Mouse (Mus musculus): ENCODE results near the gene Slc35a1.
"Not testable (repeated sequence)": the region's sequence is repeated elsewhere in the genome, so short reads cannot be mapped to it uniquely, and the experiment has no call there.

Slc35a1 gene

DNA sequence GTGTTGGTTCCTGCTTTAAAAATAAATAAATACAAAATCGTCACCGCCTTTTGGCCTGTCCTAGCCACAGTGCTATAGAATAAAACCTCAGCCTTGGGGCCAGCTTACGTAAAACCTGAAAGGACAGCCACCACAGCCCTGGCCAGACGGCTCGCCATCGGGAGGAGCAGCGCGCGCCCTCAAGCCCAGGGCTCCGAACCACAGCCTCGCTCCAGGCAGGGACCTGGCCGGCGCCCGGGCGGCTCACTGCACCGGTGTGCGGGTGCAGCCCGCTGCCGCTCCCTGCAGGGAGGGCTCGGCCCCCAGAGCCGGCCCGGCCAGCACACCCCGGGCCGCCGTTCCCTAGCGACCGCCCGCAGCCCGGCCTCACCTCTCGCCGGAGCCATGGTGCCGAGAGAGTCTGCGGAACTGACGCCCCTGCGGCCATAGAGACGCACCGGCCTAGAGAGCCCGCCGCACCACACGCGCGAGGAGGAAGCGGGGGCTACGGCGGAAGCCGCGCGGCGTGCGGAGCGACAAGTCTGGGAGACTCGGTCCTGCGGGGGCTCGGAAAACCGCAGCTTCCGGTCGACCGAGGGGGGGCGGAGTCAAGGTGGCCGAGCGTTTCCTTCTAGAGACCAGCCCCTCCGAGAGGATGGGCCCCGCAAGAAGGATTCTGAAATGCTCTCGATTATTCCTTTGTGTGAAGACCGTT, at the start of gene Slc35a1:
TSS of gene Slc35a1 (minus strand) at position 565 of the 694 bp plus-strand sequence.
- peak; percentile 89 for DNase-seq (ENCODE audit: low spot score)

DNA sequence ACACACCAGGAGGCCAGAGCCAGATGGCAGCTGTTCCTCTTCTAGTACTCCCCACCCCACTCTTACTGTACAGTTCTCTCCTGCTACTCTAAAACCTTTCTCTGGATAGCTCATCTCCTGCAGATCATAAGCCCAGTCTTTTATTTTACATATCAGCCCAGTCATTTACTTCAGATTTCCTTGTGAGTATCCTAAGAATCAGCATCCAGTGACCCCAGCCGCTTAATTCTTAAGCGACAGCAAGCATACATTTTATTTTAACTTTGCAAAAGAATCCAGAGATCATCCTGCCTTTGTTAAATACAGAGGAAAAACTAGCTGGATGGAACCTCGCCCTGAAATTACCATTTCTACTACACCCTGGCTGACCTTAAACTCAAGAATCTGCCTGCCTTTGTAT, 47.2 kb upstream of the Slc35a1 start:
- no peak for DNase-seq (ENCODE audit: low spot score)

DNA sequence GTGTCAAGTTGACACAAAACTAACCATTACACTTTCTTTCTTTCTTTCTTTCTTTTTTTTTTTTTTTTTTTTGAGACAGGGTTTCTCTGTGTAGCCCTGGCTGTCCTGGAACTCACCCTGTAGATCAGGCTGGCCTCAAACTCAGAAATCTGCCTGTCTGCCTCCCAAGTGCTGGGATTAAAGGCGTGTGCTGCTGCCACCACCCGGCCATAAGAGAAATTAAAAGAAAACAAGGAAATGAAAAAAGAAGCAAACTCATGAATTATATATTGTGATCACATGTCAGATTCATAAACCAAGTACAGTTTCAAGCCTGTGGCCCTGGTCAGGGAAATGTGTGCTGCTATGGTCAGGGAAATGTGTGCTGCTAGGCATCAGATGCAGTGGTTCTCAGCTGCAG, 46.2 kb upstream of the Slc35a1 start:
- not testable (repeated sequence) for DNase-seq (ENCODE audit: low spot score)

DNA sequence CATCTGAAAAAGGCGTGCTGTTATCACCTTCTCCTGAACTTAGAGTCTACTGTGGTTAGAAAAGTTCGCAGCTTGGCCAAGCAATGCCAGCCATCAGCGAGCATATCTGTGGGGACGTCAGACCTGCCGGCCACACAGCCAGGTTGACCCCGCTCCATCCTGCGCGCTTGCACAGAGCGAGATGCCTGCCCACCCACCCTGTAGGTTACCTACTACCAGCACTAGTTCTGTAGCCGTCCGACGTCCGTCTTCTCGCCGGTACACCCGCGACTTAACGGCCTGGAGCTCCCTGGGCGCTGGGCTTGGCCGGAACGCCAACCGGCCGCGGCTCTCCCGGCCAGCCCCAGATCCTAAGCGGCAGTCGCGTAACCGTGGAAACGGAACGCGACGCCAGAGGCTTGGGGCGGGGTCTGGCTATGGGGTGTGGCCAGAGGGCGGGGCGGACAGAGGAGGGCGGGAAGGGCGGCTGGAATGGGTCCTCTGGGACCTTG, 42.7 kb upstream of the Slc35a1 start, which contains the start of gene Cfap206:
TSS of gene Cfap206 (minus strand) at position 356 of the 491 bp plus-strand sequence.
- DNase-seq (ENCODE audit: low spot score): peak; percentile 62

DNA sequence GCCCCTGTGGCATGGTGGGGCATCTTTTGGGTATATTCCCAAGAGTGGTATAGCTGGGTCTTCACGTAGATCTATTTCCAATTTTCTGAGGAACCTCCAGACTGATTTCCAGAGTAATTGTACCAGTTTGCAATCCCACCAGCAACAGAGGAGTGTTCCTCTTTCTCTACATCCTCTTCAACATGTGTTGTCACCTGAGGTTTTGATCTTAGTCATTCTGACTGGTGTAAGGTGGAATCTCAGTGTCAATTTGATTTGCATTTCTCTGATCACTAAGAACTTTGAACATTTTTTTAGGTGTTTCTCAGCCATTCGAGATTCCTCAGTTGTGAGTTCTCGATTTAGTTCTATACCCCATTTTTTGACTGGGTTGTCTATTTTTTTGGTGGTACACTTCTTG, 38.5 kb upstream of the Slc35a1 start:
- not testable (repeated sequence) for DNase-seq (ENCODE audit: low spot score)

DNA sequence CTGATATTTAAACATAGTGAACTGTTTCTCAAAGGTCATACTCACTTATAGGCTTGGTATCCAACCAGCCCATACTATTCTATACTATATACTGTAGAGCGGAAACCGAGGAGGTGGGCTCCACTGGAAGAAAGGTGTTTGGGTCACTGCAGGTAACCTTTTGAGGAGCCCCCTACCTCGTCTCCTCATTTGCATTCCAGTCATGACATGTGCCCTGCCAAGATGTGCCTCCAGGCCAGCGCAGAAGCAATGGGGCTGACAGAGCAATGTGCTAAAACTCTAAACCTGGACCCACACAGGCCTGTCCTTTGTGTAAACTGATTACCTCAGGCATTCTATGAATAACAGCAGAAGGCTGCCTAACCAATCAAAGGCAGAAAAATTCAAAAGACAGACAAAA, 37.1 kb upstream of the Slc35a1 start:
- no peak for DNase-seq (ENCODE audit: low spot score)

DNA sequence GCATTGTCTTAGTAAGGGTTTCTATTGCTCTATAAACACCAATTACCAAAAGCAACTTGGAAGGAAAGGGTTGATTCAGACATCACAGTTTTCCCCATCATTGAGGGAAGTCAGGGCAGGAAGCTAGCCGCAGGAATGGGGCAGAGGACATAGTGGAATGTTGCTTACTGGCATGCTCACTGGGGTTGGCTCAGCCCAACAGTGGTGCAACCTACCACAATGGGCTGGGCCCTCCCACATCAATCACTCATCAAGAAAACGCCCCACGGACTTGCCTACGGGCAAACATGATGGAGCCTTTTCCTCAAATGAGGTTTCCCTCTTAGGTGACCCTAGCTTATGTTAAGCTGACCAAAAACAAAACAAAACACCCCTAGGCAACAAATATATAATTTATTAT, 35.9 kb upstream of the Slc35a1 start:
- no peak for DNase-seq (ENCODE audit: low spot score)

DNA sequence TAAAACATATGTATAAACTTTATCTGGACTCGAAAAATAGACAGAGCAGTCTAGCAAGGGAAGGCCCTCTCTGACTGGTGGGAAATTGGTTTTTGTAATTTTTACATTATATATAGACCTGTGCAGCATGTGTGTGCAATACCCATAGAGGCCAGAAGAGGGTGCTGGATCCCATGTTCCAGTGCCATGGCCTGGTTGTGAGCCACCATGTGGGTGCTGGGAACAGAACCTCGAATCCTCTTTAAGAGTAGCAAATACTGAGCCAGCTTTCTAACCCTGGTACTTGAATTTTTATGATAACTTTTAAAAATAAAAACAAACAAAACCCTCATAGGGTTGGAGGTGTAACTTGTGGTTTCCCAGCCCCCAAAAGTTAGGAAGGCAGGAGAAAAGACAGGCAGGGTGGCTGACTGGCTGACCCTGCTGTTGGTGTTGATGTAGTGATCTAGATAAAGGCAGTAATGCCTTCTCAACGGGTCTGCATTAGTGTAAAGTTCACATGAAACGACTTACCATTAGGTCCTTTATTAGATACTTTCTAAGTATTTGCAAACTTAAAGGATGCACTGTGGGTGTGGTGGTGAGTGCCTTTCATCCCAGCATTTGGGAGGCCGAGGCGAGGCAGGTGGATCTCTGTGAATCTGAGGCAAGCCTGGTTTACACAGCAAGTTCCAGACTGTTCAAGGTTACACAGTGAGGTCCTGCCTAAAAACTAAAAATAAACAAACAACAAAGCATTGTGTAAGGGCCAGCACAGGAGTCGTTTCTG, 33.1 kb upstream of the Slc35a1 start:
- DNase-seq (ENCODE audit: low spot score): no peak

DNA sequence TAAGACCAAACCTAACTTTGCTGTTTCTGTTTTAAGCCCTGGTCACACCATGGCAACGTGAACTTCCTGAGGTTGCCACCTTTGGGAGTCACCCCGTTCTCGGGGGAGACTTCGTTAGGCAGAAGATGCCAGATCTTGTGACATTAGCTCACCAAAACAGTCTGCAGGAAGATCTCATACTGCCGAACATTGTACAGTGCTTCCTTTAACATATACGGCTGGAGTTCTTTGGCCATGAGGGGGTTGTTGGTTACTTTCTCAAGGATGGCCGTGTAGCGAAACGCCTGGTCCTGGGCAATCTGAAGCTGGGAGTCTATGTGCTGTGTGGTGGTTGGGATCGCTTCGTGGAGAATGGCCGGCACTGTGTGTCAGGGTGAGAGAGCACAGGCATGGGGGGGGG, 32.2 kb upstream of the Slc35a1 start:
- no peak for DNase-seq (ENCODE audit: low spot score)

DNA sequence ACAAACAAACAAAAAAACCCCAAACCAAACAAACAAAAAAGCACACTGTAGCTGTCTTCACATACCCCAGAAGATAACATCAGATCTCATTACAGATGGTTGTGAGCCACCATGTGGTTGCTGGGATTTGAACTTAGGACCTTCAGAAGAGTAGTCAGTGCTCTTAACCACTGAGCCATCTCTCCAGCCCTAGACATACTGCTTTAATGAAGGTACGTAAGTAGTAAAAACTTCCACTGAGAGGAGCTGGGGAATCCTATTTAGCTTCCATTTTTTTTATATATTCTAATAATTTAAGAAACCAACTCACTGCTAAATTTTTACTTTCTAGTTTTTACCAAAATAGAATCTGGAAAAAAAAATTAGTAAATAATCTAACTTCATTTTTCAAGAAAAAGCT, 27.8 kb upstream of the Slc35a1 start:
- DNase-seq (ENCODE audit: low spot score): no peak

DNA sequence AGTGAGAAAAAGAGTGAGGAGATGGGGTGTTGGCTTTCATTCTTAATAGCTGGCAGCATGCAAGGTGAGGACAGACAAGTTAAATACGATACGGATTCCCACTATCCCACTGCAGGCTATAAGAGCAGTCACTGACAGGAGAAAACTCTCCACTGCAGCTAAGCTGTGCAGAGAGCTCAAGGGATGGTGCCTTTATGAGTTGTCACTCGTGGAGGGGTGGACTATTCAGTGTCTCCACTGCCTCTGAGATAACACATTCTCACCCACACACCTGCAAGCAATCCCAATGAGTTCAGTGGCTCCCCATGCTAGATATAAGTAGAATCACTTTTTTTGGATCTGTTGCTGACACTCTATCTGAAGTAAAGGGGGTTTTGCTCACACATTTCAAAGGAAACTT, 20.9 kb upstream of the Slc35a1 start:
- DNase-seq (ENCODE audit: low spot score): no peak

DNA sequence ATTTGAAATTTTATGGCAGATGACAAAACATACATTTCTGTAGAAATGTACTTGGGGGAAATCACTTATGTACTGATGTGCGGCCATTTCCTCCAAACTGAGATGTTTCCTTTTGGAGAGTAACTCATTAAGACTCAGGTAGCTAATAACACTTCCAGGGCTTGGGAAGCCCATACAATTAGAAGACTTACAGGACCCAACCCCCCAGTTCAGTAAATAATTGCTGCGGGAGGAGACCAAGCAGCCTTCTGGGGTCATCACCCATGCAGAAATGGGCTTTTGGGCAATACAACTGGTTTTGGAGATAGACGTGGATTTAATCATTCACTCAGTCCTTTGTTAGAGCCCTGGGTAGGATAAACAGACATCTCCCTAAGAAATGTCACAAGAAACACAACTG, 20.0 kb upstream of the Slc35a1 start:
- DNase-seq (ENCODE audit: low spot score): no peak

DNA sequence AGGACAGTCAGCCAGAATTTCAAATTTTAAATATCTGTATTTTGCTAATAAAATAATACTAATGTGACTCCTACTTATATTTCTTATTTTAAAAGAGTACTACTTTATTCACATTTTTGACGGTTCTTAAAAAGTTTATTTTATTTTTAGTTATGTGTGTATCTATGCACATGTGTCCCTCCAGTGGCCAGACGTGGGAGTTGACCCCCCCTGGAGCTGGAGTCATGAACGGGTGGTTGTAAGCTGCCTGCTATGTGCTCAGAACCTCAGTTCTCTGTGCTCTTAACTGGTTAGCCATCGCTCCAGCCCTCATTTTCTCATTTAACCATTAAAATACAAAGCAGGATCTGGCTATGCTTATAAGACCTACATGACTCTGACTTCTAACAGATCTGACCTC, 15.8 kb upstream of the Slc35a1 start:
- no peak for DNase-seq (ENCODE audit: low spot score)

DNA sequence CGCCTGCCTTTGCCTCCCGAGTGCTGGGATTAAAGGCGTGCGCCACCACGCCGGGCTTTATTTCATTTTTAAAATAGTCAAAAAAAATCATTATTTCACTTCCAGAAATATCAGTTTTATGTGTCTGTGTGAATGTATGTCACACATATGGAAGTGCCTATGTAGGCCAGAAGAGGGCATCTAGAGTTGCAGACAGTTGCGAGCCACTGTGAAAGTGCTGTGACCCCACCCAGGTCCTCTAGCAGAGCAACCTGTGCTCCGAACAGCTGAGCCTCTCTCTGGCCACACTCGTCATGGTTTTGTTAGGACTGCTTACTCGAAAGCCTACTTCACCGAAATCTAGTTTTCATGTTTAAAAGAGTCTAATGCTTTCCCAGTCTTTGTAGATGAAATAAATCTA, 15.0 kb upstream of the Slc35a1 start:
- no peak for DNase-seq (ENCODE audit: low spot score)

DNA sequence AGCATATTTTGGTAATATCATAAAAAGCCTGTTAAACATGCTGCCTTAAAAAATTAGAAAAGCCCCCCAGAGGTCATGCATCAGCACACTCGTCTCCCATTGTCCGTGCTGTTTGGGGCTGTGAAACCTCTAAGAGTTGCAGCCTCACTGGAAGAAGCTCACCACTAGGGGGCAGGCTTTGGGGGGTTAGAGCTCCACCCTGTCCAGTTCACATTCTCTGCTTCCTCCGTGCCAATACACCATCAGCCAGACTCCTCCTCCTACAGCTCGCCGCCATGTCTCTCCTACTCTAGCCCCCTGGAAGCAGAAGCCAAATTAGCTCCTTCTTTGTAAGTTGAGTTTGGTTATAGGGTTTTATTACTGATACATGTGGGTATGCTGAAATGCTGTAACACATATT, 14.3 kb upstream of the Slc35a1 start:
- DNase-seq (ENCODE audit: low spot score): peak; percentile 59

DNA sequence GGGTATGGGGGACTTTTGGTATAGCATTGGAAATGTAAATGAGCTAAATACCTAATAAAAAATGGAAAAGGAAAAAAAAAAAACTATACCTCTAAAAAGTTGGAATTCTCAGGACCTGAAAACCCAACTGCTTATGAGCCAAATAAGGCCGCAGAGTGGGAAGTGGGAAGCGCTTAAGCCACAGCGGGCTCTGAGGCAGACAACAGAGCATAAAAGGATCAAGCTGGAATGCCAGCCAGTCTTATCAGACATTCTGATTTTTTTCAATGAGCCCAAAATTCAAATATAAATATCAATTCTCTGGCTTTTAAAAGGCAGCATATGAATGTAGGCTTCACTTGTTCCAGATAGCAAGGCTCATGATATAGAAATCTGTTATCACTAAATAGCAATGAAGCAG, 783 bp upstream of the Slc35a1 start:
- no peak for DNase-seq (ENCODE audit: low spot score)

DNA sequence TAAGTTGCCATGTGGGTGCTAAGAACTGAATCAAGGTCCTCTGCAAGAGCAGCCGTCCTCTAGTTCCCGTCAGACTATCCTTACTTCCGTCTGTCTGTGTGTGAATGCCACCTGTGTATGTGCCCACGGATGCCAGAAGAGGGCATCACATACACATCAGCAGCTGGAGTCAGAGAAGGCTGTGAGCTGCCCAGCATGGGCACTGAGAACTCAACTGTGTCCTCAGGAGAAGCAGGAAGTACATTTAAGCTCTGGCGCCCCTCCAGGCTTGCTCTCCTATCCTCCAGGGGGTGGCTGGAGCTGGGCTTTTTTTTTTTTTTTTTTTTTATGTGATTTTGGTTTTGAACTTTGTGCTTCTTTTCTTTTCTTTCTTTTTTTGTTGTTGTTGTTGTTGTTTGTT, 6.7 kb downstream of the Slc35a1 start:
- no peak for DNase-seq (ENCODE audit: low spot score)

DNA sequence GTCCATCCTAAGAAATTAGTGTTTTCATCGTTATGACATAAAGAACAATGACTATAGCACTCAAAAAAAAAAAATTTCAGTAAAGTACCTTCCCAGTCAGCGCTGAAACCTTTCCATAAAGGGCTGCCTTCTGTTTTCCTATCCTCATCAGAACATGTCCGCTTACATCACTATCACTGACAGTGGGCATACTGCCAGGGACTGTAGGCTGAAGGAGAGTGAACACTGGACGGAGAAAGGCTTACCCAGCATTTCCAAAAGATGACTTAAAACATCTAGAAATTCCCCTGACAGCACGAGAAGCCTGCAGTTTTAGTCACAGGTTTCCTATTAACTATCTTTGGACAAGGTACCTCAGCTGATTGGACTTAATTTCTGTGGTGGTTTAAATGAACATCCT, 13.5 kb downstream of the Slc35a1 start:
- DNase-seq (ENCODE audit: low spot score): no peak

DNA sequence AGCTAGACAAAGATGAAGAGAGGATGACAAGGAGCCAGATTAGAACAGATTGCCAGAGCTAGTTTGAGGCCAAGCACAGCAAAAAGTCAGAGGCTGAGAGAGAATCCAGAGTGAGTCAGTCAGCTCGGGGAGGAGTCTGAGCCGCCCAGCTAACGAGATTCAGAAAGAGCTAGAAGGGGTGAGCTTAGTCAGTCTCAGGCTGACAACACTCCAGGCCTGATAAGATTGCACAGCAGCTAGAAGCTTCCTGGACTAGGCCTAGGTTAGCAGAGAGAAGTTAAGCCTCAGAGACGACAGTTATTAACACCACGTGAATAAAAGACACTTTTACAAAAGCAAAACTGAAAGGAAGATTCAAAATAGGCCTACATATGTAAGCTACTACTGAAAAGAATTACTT, 19.3 kb downstream of the Slc35a1 start:
- no peak for DNase-seq (ENCODE audit: low spot score)

DNA sequence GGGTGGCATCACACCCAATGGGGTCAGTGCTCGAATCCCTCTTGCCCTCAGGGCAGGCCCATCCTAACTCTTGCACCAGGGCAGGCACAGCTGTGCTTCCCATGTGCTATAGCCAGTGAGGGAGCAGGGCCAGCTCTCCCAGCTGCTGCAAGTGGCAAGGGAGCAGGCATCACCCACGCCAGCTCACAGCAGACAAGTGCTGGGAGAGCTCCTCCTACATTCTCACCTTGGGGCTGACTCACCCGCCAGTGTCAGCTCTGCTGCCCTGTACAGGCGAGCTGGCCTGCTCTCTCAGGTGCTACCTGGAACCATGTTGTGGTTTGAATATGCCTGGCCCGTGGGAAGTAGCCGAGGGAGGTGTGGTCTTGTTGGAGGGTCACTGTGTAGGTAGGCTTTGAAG, 25.3 kb downstream of the Slc35a1 start:
- DNase-seq (ENCODE audit: low spot score): no peak

DNA sequence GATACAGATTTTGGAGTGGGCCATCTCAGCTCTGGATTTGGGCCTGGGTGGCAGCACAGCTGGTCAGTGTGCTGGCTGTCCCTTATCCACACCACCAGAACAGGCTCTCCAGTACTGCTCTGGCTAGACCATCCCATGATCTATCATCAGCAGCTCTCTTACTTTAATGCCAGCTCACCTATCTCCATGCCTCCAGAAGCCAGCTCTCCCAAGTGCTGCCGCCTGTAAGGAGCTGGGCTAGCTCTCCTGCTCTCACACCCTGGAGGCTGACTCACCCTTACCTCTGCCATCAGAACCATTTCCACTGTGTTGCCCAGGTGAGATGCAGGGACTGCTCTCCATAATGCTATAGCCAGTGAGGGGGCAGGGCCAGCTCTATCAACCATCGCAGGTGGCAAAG, 25.7 kb downstream of the Slc35a1 start:
- no peak for DNase-seq (ENCODE audit: low spot score)

DNA sequence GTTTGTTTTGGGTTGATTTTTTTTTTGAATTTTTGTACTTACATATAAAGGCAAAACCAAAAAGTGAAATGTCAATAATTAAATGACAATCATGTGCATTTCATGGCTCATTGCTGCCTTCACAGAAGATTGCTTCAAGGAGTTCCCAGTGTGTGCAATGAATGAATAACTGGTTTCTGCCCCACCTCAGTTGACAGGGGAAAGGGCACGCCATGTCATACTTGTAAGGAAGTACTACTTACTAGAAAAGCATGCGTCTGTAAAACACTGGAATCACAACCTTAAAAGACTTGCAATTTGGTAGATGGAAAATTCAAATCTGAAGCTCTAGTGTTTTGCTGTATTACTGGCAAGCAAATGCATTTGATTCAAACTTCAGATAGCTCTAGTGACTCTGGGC, 28.2 kb downstream of the Slc35a1 start:
- no peak for DNase-seq (ENCODE audit: low spot score)

DNA sequence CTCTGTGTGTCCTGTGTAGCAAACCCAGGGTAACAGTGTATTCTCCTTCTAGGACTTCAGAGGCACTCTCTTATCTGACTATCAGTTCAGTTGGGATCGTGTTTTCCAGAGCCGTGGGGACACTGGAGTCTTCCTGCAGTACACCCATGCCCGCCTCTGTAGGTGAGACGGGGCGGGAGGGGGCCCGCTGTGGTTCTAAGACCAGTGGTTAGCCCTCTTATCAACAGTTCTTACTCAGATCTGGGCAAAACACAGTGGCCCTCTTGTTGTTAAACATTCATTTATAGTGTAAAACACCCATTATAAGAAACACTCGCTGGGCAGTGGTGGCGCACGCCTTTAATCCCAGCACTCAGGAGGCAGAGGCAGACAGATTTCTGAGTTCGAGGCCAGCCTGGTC, 31.1 kb downstream of the Slc35a1 start:
- DNase-seq (ENCODE audit: low spot score): no peak

DNA sequence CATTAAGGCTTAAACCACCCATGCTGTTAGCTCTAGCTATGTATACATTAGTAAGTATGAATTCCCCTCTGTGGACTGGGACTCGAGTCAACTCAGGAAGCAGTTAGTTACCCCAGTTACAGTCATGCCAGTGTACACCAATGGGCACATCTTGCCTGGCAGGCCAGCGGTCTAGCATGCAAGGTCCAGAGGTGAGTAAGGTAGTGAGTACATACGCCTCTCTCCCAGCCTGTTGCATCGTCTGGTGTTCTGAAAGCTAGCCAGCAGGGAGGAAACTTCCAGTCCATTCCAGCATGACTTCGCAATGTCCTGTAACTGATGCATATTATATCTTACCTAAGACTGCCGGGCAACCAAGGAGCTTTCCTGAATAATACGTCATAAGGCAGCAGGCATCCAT, 34.1 kb downstream of the Slc35a1 start:
- no peak for DNase-seq (ENCODE audit: low spot score)

All from urinary bladder, postnatal 25 days (tissue).